Mouse (Mus musculus) adrenal gland, postnatal 10 days (tissue): Measurements from ENCODE around the gene 1600002K03Rik. TPM values are rescaled to one million over a fixed set of nuclear protein-coding genes. Genes with fewer than 3 reads are reported as not detected.

Experiments used
- DNase-seq: peaks from one replicate; pipeline ENCODE4 v3.0.0; 2021; ENCODE audit warnings: mixed read lengths
- total RNA-seq, 2 experiments: library from RNA; stranded (reverse); gene quantifications; 2 replicates each; pipeline ENCODE4 v1.2.3; 2021

1600002K03Rik gene
- total RNA-seq, 2 experiments from 2014 or later: 6.4 to 7.7 TPM

DNA sequence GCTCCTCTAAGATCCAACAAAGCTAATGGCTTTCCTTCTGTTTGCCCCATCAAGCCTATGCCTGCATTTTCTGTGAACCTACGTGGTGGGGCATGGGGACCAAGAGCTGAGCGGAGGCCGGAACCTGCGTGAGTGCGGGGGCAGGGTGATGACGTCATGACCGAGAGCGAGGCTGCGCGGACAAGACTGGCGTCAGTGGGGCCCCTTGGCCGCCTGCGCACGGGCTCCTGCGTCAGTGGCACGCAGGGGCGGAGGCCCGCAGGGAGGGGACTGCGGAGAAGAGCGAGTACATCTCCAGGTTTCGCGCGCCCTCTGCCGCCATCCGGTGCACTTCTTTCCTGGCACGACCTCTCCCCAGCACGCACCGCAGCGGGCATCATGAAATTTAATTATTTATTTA is 31.5 kb upstream of the 1600002K03Rik start:
- peak; percentile 97 for DNase-seq

DNA sequence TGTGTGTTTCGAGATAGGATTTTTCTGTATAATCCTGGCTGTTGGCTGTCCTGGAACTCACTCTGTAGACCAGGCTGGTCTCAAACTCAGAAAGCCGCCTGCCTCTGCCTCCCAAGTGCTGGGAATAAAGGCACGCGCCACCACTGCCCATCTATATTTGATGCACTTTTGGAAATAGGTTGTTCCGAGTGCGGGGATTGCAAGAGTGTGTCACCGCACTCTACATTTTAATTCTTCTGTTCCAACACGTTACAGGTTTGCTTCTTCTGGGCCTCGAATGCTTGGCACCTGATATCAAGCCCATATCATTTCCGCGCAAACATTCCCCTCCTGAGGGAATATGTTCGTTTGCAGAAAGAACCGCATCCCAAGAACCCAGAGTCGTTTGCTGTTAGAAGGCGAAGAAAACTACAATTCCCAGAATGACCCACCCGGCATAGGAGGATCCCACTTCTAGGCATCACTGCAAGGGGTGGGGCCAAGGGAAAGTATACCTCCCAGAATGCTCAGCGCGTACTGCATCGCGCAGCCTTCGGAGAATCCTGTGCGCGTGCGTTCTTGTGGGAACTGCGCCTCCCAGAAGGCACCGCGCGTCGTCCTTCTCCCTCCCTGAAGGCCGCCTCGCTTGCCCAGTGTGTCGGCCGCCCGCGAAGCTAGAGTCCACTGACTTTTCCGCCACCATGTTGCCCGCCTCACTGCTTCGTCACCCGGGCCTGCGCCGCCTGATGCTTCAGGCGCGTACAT is 30.8 kb upstream of the 1600002K03Rik start:
- peak; percentile 95 for DNase-seq

DNA sequence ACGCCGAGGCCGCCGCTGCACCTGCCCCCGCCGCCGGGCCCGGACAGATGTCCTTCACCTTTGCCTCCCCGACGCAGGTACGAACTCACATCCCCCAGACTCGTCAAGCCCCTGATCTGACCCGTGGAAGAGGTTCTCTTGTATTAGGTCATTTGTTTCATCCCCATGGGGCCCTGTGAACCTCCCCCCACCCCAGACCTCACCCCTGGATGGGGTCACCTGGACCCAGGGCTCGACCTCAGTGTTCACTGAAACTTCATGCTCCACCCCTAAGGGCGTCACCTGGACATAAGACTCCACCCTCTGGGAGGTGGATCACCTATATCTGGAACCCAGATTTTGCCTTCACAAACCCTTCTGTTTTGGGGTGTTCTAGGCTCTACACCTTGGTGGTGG is 30.2 kb upstream of the 1600002K03Rik start:
- DNase-seq: peak; percentile 68

DNA sequence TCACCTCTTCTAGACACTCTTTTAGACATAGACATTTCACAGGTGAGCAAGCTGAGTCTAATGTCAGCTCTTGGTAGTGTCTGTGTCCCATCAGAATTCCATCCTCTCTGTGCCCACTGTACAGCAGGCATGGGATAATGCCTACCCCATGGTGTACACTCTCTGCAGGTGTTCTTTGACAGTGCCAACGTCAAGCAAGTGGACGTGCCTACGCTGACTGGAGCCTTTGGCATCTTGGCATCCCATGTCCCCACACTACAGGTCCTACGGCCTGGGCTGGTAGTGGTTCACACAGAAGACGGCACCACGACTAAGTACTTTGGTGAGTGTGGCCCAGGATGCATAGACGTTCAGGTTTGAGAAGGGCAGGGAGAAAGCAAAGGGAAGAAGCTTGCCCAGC is 29.1 kb upstream of the 1600002K03Rik start:
- DNase-seq: no peak

DNA sequence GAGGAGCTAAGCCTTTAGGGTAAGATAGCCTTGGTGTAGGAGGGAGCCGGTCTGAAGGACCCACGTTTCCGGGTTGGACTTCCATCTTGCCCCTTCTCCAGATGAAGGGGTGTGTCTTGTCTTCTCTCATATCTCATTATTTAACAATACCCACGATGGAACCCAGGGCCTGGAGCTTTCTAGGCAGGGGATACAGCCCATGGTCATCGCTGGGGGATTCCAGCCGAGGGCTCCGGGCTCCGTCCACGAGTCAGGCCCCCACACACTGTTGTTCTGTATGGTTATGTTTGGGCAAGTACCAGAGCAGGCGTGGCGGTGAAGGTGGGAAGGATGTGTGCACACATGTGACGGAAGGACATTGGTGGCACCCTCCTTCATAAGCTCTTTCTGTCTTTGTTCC is 28.6 kb upstream of the 1600002K03Rik start:
- no peak for DNase-seq

DNA sequence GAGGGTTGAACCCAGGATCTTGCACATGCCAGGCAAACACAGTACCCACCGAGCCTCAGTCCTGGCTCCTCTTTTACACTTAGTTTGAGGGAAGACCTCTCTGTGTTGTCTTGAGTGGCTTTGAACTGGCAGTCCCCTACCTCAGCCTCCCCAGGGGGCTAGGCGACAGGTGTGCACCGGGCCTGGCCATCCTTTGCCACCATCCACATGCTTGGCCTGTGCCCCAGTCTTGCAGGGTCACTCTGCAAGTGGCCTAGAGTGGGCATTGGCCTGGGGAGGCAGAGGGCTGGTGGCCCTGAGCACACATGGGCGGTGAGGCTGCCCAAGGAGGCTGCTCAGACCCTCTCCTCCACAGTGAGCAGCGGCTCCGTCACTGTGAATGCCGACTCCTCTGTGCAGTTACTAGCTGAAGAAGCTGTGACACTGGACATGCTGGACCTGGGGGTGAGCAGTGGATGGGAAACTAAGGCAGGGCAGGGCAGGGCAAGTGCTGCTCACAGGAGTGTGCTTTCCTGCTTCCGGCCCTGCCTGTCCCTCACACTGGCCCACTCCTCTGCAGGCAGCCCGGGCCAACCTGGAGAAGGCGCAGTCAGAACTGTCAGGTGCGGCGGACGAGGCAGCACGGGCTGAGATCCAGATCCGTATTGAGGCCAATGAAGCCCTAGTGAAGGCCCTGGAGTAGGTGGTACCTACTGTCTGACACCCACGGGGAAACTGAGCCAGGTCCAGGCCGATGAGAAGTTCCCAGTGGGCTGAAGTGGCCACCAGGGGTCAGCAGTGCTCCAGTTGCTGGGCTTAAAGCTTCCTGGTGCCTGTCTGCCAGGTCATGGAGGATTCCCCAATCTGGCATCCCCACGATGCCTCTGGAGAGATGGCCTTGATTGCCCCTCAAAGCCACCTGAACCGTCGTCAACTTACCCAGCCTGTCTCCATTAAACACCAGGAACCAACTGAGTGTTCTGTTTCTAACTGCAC is 27.6 kb upstream of the 1600002K03Rik start:
- peak; percentile 85 for DNase-seq

DNA sequence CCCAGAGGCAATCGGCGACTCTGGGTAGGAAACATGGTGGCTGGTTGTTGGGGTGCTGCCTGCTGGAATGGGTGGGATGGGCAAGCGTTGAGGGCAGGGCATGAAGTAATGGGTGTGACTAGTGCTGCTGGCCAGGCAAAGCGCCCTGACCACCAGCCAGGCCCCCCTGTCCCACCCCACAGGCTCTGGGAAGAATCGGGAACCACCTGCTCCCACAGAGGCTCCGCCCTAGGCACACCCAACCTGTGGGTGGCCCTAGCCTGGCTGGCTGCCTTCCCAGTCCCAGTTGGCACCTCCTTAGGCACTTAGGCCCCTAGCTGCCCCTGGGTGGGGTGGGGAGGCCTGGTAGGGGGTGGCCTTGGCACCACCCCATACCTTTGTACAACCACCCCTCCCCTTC is 26.8 kb upstream of the 1600002K03Rik start:
- peak; percentile 67 for DNase-seq

DNA sequence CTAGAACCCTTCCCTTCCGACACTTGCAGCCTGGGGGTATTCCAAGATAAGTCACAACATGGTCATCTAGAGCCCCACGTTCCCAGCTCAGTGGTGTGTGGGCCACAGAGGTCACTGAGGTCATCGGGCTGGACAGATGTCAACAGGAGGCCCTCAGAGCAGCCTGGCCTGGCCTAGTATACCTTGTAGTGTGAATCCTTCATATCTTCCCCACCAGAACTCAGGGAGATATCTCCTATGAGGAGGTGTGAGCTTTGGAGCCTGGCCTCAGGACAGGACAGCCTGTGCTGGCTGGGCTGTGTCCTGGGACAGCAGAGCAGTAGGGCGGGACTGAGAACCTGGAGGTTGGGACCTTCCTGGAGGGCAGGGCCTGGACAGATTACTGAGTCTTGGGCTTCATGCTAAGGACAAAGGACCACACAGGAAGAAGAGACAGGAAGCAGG is 26.2 kb upstream of the 1600002K03Rik start:
- DNase-seq: peak; percentile 47

DNA sequence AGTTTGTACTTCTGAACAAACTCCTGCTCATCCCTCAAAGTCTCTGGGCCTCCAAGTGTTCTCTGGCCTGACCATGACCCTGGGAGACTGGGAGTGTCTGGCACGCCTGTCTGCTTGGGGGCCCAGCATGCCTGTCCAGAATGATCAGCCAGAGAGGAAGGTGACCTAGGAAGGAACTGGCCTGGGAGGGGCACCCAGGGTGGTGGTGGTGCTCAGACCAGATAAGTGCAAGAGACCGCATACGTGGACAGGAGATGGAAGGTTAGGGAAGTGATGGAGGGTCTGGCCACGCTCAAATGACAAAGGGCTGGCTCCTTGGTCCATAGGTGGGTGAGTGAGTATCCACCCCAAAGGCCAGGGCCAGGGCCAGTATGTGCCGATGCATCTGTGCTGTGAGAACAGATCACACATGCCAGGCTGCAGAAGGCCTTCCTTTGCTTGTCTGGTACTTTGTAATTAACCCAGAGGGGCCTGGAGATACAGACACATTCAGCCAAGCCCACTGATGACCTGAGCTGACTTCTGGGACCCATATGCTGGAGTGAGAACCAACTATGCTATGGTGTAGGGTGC is 25.5 kb upstream of the 1600002K03Rik start:
- DNase-seq: peak; percentile 48

DNA sequence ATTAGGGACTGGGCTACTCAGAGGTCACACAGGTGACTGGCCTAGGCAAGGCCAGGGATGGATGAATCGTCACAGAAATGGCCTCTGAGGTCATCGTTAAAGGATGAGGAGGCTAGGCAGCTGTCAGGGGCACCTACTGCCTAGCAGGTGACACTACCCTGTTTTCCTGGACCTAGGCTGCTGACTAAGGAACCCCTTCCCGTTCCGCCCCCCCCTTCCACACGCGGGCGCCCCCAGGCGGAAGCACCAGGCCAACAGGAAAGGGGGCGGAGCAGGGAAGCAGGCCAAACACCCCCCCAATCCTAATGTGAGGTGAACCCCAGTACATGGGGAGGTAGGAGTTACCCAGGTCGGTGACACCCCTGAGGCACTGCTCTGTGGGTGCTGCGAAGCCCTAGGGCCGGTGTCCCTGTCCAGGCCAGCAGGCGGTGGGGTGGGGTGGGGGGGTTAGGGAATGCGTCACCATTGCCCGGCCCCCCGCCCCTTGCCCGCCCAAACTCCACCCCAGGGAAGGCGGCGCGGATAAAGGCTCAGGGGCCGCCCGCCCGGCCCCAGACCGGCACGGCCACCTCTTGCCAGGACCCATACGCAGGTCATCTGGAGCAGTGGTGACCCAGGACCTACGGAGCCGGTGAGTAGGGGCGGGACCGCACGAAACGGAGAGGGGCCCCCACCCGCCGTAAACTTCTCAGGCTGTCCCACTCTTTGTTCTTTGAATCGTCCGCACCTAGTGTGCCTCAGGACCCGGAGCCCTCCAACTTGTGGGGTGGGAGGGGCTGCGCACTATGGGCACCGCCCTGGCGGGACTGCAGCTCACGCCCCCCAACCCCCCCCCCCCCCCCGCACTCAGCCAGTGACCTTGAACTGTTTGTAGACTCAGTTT is 24.8 kb upstream of the 1600002K03Rik start, which contains the start of gene Midn:
TSS of gene Midn (plus strand) at position 554 of the 883 bp plus-strand sequence.
- peak; percentile 95 for DNase-seq

DNA sequence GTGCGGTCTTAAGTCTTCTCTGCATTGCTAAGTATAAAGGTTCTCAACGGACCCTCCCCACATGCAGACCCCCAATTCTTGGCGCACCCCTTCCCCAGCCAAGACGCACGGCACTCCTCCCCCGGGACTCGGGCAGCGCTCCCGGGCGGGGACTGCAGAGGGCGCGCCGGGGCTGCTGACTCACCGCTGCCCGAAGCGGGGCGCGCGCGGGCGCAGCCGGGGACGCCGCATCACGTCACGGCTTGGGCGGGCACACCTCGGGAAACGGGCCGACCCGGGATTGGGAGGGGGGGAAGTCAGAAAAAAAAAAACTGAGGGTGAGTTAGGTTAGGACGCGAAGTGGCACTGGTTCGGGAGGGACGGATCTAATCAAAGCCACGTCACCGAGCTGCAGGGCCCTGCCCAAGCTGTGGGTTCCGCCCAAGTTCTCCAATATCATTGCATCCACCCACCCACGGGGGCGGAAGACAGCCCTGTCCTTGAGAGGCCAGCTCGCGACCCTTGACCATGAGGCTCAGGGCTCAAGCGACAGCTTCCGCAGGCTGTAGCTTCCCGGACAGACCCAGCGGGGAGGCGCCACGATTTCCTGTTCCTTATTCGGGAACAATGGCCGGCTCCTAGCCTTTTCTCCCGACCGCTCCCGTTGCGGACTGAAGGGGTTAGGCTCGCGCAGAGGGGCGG is 24.0 kb upstream of the 1600002K03Rik start:
- peak; percentile 97 for DNase-seq

DNA sequence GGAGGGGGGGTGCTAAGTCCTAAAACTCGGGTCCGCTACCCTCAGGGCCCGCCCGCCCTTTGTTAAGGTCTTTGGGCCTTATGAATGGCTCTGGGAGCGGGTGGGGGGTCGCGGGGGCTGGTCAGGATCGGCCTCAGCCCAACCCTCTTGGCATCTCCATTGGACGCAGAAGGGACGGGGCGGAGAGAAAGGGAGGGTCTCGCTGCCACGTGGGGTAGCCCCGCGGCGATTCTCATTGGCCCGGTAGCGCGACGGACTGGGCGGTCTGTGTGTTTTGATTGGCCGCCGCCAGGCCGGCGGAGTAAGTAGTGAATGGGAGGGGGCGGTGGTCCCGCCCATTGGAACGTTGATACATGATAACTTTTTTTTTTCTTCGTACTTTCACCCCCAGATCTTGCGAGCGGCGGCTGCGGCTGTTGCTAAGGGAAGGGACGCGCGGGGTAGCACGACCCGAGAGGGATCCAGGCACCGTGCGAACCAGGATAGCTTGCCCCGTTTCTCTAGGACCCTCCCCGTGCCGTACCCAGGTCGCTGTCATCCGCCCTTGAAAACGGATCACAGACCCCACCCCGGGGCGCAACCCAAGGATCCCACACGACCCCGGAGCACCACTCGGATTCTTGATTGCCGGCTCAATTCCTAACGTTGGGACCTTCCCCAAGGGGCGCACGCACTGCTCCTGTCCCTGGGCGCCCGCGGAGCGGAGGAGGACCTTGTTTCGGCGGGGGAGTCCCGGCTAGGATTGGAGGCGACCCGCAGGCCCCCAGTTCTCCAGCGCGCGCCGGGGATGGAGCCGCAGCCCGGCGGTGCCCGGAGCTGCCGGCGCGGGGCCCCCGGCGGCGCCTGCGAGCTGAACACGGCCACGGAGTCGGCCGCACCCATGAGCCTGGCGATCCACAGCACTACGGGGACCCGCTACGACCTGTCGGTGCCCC is 23.2 kb upstream of the 1600002K03Rik start:
- peak; percentile 98 for DNase-seq

DNA sequence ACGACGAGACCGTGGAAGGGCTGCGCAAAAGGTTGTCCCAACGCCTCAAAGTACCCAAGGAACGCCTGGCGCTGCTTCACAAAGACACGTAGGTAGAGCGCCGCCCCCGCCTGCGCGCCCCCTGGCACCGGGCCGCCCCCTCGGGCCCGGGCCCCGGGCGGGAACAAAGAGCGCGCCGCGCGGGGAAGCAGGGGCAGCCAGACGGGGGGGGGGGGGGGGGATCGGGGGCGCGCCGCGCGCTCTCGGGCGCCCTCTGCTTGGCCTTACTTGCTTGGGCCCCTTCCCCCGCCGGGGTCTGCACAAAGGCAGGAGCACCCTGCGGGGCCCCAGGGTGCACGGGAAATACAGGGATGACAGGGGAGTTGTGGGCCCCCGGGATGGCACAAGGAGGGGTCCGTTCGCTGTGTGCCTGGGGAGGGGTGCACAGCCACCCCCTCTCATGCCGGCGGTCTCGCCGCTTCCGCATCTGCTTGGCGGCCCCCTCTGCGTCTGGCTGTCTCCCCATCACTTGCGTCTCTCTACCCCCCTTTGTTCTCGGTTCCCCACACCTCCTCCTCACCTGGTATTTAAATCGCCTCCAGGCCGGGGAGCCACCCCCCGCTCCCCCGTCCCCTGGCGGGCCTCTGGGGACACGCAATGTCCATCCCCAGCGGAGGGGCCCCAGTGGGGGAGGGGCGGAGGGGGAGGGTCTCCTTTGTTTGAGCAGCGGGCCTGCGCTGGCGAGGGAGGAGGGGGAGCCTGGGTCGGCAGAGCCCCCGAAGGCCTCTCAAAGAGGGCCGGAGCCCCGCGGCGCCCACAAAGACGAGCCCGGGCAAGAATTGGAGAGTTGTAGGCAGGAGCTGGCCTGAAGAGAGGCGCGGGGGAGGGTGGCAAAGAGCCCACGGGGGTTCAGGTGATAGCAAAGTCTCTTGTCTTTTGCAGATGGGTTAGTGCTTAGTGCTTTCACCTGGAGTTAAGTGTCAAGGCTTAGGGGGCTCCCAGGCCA is 22.2 kb upstream of the 1600002K03Rik start:
- DNase-seq: peak; percentile 75

DNA sequence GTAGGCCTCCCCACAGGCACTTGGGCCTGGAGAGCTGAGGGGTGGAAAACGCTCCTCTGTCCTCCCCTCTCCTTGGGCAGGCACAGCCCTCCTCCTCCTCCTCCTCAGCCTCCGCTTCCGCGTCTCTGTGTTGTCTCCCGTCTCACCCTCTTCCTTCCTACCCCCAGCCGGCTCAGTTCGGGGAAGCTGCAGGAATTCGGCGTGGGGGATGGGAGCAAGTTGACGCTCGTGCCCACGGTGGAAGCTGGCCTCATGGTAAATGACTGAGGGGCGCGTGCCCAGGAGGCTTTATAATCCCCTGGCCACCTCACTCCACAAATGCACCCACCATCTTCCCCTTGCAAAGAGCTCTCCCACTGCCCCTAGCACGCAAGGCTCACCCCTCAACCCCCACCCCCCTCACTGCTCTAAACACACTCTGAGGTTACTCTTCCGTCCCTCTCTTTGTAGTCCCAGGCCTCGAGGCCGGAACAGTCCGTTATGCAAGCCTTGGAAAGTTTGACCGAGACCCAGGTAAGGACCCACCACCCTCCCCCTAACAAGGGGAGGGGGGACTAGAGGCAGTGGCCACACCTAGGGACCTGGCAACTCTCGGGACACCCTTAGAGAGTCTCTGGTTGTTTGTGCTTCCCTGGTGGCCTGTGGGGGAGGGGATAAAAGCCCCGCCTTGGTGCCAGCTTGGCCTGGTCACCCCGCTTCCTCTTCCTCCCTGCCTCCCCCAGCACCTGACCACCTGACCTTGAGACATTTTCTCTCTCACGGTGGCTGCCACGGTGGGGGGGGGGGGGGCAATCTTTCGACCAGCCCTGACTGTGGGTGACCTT is 21.3 kb upstream of the 1600002K03Rik start:
- peak; percentile 82 for DNase-seq

DNA sequence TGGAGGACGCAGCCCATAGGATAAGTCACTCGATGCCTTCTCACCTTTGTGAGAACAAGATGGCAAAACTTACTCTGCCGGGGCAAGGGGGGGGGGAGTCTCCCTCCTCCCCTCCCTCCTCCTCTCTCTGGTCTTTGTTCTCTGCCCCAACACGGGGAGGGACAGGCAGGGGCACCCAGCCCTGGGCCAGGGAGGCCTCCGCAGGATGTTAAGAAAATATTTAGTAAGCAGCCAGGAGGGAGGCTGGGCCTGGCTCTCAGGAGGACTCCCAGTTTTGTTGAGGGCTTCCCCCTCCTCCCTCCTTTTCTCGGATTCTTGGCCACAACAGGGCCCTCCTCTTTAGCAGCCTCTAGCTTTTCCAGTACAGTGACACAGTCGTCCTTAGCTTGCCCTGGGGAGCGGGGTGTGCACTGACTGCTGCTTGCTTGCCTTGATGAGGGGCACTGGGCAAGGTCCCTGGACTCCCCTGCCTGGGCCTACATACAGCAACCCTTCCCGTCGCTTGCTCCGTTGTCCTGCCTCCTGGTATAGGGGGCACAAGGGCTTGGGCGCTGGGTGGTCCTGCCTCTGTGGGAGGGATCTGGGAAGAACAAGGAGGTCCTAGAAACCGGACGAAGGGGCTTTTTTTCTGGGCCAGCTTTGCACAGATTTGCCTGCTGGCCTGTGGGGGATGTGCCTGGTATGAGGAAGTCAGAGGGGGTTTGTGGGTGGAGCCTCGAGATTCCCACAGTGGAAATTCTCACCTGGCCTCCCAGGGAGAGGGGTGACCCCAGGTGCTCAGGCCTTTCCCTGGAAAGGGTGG is 20.5 kb upstream of the 1600002K03Rik start:
- peak; percentile 74 for DNase-seq

DNA sequence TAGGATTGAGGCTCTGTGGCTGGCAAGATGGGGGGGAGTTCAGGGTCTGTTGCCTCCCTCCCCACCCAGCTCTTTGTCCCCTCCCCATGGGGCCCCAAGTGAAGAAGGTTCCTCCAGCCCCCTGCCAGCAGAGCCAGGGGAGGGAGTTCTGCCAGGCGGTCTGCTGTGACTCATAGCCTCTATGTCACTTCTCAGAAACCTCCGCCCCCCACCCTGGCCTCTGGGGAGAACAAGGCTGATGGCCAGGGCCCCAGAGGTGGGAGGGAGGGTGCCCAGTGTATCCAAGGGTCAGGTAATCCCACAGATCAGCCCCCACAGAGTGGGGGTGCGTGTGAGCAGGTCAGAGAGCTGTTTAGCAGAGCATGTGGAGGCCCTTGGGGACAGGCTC is 19.9 kb upstream of the 1600002K03Rik start:
- DNase-seq: peak; percentile 89

DNA sequence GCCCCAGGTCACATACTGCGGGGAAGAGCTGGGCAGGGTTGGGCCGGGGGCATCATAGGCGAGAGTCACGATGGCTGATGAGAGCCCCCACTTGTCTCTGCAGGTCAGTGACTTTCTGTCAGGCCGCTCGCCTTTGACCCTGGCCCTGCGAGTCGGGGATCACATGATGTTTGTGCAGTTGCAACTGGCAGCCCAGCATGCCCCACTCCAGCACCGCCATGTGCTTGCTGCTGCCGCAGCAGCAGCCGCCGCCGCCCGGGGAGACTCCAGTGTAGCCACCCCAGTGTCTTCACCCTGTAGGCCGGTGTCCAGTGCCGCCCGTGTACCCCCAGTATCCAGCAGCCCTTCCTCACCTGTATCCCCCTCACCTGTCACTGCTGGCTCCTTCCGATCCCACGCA is 19.0 kb upstream of the 1600002K03Rik start:
- no peak for DNase-seq
